Mouse (Mus musculus) liver, adult 2 months (tissue): ENCODE results near the gene C2cd3. TPM values are rescaled to one million over a fixed set of nuclear protein-coding genes. Genes with fewer than 3 reads are reported as not detected.

ENCODE experiments used
- DNase-seq: peaks from one replicate; pipeline ENCODE4 v3.0.0-alpha.2; 2011; ENCODE audit warnings: low read depth, low spot score; ENCODE audit errors: extremely low read depth
- H3K27ac ChIP-seq: fragments of 200-500 bp; replicated peaks from 2 replicates; pipeline ENCODE4 v1.5.1; 2012; ENCODE audit warnings: low read depth, mild to moderate bottlenecking, control low read depth, inconsistent platforms, low read length; ENCODE audit not compliant: insufficient read depth
- H3K27me3 ChIP-seq: fragments of 200-500 bp; 2 replicates; pipeline ENCODE4 v1.6.1; 2012; ENCODE audit warnings: mild to moderate bottlenecking, moderate library complexity, low read length, inconsistent platforms; ENCODE audit not compliant: control insufficient read depth, insufficient read depth
- H3K36me3 ChIP-seq: fragments of 200-500 bp; 2 replicates; pipeline ENCODE4 v1.6.1; 2012; ENCODE audit warnings: low read length, inconsistent platforms; ENCODE audit not compliant: control insufficient read depth, insufficient read depth
- H3K4me1 ChIP-seq: fragments of 200-500 bp; 2 replicates; pipeline ENCODE4 v1.6.1; 2011; ENCODE audit warnings: low read length; ENCODE audit not compliant: control insufficient read depth, insufficient read depth
- H3K4me3 ChIP-seq: fragments of 200-500 bp; 2 replicates; pipeline ENCODE4 v1.5.1; 2011; ENCODE audit warnings: low read depth, mild to moderate bottlenecking, control low read depth, low read length, moderate library complexity; ENCODE audit not compliant: insufficient read depth
- H3K79me2 ChIP-seq: fragments of 200-500 bp; 2 replicates; pipeline ENCODE4 v1.6.1; 2012; ENCODE audit warnings: inconsistent platforms, mild to moderate bottlenecking, low read length, moderate library complexity; ENCODE audit not compliant: control insufficient read depth, insufficient read depth
- H3K9ac ChIP-seq: fragments of 200-500 bp; 2 replicates; pipeline ENCODE4 v1.6.1; 2012; ENCODE audit warnings: low read depth, mild to moderate bottlenecking, control low read depth, inconsistent platforms, low read length
- CTCF ChIP-seq: fragments of 200-500 bp; IDR thresholded peaks from 2 replicates; pipeline ENCODE4 v1.5.1; 2011; ENCODE audit warnings: low read depth, low read length, control low read depth
- POLR2A ChIP-seq: fragments of 200-500 bp; IDR thresholded peaks from 2 replicates; pipeline ENCODE4 v1.6.1; 2011; ENCODE audit warnings: low read length, control low read depth; ENCODE audit not compliant: insufficient read depth; ENCODE audit errors: extremely low read depth
- WGBS: fragments of 180-500 bp; shearing (Covaris S2); methylation state at CpG from one replicate; pipeline ENCODE4 v1.1.7; 2018; 5-methylcytosine and 5-hydroxymethylcytosine counted together
- polyA plus RNA-seq: library from polyadenylated mRNA; depleted of rRNA; stranded (reverse); fragments of >200 nt; gene quantifications from 2 replicates; pipeline ENCODE4 v1.2.3, GENCODE M21; 2012
- total RNA-seq: library from RNA; depleted of rRNA; stranded (reverse); fragments of >200 nt; gene quantifications from 2 replicates; pipeline ENCODE4 v1.2.3, GENCODE M21; 2014

The C2cd3 gene
- total and polyA plus RNA-seq, 2 experiments: 4.5 to 5.1 TPM

DNA sequence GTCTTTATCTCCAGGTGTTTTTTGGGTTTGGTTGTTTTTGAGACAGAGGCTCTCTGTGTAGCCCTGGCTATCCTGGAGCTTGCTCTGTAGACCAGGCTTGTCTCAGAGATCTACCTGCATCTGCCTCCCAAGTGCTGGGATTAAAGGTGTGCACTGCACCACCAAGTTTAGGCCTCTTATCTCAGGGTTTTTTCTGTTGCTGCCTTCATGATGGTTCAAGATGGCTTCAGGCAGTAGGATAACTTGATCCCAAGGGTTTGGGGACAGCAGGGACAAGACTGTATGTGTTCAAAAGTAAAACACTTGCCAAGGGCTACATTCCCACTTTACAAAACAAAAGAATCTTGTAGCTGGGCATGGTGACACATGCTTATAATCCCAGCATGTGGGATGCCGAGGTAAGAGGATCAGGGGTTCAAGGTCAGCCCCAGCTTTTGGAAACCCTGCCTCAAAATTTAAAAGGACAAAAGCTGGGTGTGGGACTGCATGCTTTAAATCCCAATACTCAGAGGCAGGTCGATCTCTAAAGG is 129.9 kb downstream of the C2cd3 start:
- H3K79me2 ChIP-seq: no peaks in the 10 kb centered on the region
- no peak overlapping the region for H3K9ac ChIP-seq
- H3K27me3 ChIP-seq: no peaks in the 10 kb centered on the region
- H3K36me3 ChIP-seq: no peaks in the 10 kb centered on the region
- H3K27ac ChIP-seq: no peak overlapping the region
- H3K4me3 ChIP-seq: no peak overlapping the region
- no peaks in the 10 kb centered on the region; the same call in none of the 2 replicates for H3K4me1 ChIP-seq
- TF ChIP-seq POLR2A (no peak), CTCF (no peak)
- DNase-seq: no peak
- 36% methylated on average over 2 of the region's 2 CpGs for WGBS

GRCm38 (mm10) chr7:100502374-100502922 is 130.4 kb downstream of the C2cd3 start:
- H3K4me3 ChIP-seq: no peak overlapping the region
- DNase-seq: no peak
- H3K4me1 ChIP-seq: no peaks in the 10 kb centered on the region; the same call in none of the 2 replicates
- 68% methylated on average over 7 of the region's 7 CpGs for WGBS
- no peaks in the 10 kb centered on the region for H3K36me3 ChIP-seq
- no peak overlapping the region for H3K27ac ChIP-seq
- no peak for TF ChIP-seq POLR2A
- no peak overlapping the region for H3K9ac ChIP-seq
- no peaks in the 10 kb centered on the region for H3K79me2 ChIP-seq
- H3K27me3 ChIP-seq: no peaks in the 10 kb centered on the region

DNA sequence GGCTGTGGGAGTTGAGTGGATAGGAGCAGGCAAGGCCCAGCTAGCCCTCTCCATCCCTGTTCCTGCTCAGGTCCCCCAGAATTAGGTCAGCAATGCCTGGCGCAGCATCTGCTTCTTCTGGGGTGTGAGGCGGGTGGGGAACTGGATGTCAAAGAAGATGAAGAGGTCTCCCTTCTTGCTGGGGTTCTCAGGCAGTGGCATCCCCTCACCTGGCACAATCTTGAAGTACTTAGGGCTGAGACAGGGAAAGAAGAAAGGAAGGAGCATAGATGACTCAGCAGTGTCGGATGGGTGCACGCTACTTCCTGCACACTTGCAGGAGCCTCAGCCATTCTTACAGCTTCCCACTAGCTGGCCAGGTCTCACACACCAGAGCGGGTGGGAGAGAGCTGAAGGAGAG is 131.0 kb downstream of the C2cd3 start:
- DNase-seq: no peak
- Histone ChIP-seq H3K27ac (no peak overlapping the region), H3K27me3 (no peaks in the 10 kb centered on the region), H3K4me3 (no peak overlapping the region), H3K4me1 (no peaks in the 10 kb centered on the region; the same call in none of the 2 replicates), H3K9ac (no peak overlapping the region), H3K79me2 (no peaks in the 10 kb centered on the region), H3K36me3 (no peaks in the 10 kb centered on the region)
- TF ChIP-seq CTCF (no peak), POLR2A (no peak)
- WGBS: 77% methylated on average over 5 of the region's 5 CpGs

DNA sequence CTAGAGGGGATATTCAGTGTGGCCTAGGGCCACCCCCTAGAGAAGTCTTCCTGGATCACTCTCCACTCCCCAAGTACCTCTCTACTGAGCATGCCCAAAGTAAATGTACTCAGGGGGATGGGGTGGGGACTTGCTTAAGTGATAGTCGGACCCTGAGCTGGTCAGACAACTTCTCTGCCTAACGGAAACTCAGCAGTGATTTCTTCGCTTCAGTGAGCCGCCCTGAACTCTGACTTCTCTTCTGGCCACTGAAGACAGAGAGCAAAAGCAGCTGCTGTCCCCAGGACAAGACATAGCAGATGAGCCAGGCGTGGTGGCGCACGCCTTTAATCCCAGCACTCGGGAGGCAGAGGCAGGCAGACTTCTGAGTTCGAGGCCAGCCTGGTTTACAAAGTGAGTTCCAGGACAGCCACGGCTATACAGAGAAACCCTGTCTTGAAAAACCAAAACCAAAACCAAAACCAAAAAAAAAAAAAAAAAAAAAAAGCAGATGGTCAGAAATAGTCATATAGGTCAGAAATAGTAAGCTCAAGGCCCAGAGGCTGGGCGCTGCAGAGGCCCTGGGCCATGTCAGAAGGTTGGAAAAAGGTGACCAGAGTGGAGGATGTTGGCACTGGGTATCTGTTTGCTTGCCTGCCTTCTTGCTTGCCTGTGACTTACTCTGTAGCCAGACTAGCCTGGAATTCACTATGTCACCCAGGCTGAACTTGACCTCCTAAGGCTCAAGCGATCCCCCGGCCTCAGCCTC is 132.9 kb downstream of the C2cd3 start:
- Histone ChIP-seq H3K9ac (no peak overlapping the region), H3K4me3 (no peak overlapping the region), H3K27me3 (no peaks in the 10 kb centered on the region), H3K79me2 (no peaks in the 10 kb centered on the region), H3K36me3 (no peaks in the 10 kb centered on the region), H3K4me1 (no peaks in the 10 kb centered on the region; the same call in none of the 2 replicates), H3K27ac (no peak overlapping the region)
- TF ChIP-seq POLR2A (no peak), CTCF (no peak)
- no peak for DNase-seq
- 70% methylated on average over 13 of the region's 13 CpGs for WGBS

DNA sequence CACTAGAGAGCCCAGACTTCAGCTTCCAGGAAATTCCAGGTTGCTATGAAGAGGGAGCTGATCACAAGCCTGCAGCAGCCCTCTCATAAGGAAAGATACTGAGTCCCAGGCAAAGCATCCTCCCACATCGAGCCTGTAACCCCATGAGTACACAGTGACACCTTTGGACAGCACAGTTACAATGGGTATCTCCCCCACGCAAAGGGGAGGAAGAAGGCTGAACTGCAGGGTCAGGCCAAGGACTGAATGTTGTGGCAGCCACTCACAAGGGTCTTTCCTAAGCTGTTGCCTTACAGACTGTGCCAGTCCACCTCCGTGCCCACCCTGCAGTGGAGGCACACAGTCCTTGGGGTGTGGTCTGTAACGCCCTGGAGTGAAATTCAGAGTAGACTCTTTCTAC is 134.5 kb downstream of the C2cd3 start:
- Histone ChIP-seq H3K4me3 (no peak overlapping the region), H3K27ac (no peak overlapping the region), H3K4me1 (no peaks in the 10 kb centered on the region; the same call in none of the 2 replicates), H3K79me2 (no peaks in the 10 kb centered on the region), H3K9ac (no peak overlapping the region), H3K27me3 (no peaks in the 10 kb centered on the region), H3K36me3 (no peaks in the 10 kb centered on the region)
- no peak for TF ChIP-seq POLR2A
- TF ChIP-seq CTCF: no peak
- no peak for DNase-seq
- 63% methylated on average over 4 of the region's 4 CpGs for WGBS

- H3K4me3 ChIP-seq: no peak overlapping the region
- no peaks in the 10 kb centered on the region for H3K79me2 ChIP-seq
- H3K4me1 ChIP-seq: no peaks in the 10 kb centered on the region; the same call in none of the 2 replicates
- DNase-seq: no peak
- H3K27ac ChIP-seq: no peak overlapping the region
- H3K36me3 ChIP-seq: no peaks in the 10 kb centered on the region
- WGBS: 71% methylated on average over 3 of the region's 3 CpGs
- TF ChIP-seq CTCF: no peak
- TF ChIP-seq POLR2A: no peak
- H3K9ac ChIP-seq: no peak overlapping the region
- no peaks in the 10 kb centered on the region for H3K27me3 ChIP-seq
Measured at GRCm38 (mm10) chr7:100508670-100509069, 136.6 kb downstream of the C2cd3 start.
